Mouse (Mus musculus) liver, postnatal 0 days (tissue): ENCODE measurements at regions not wholly inside any gene's neighbourhood (a gene's known extent, or its start where the extent isn't known, plus 50 kb on each side); places are given as distances from the start of the nearest gene placed in this dataset.

Experiments
- CTCF ChIP-seq: sonication (generic); IDR thresholded peaks from 2 replicates; pipeline ENCODE4 v1.5.1; 2016; ENCODE audit warnings: antibody characterized with exemption, low read depth
- EP300 ChIP-seq: IDR thresholded peaks from 2 replicates; pipeline ENCODE4 v1.6.1; 2016; ENCODE audit warnings: antibody characterized with exemption, low read depth, mild to moderate bottlenecking

GRCm38 (mm10) chr9:25870260-25870659 lies 388.9 kb downstream of the Eepd1 start:
- TF ChIP-seq CTCF (no peak), EP300 (no peak)
